Mouse (Mus musculus): ENCODE results near the gene Hist1h2bk. TPM values are rescaled to one million over a fixed set of nuclear protein-coding genes. Genes with fewer than 3 reads are reported as not detected.
"Not testable (repeated sequence)": the region's sequence is repeated elsewhere in the genome, so short reads cannot be mapped to it uniquely, and the experiment has no call there.

The Hist1h2bk gene
- total RNA-seq, 2 experiments from 2014 or later = 213 to 221 TPM

DNA sequence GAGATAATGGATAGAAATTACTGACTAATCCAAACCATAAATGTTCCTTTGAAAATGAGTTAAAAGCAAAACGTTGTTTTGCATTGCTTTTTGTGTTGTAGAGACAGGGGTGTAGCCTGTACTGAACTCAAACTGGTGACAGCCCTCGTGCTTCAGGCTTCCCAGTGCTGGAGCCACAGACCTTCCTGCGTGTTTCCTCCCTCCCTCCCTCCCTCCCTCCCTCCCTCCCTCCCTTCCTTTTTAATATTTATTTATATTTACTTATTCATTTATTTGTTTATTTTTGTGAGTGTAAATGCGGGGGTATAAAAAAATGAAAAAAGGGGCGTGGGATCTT, 15.8 kb downstream of the Hist1h2bk start:
- intact Hi-C loops (cut with DNase I) = loop anchor here (5.0 kb wide), 2 partner anchors 1646 to 1711 kb away; partner anchors contain the start of genes Hist1h1a, Hist1h1t, Hist1h3a and Hist1h4a
- no peak for DNase-seq

DNA sequence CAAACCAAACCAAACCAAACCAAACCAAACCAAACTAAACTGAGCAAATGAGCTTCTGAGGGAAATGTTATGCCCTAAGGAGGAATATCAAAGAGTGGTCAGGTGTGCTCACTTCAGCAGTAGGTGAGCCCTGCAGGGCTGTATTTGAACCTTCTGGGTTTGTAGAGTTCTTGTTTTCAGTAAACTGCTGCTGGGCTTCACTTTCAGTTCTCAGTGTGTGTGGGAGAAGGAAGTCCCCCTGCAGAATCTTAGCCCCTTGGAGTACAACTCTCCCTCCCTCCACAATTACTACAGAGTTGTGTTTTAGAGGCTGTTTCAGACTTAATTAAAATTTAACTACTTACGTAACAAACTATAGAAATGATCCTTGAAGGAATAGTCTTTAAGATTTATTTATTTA, 18.1 kb downstream of the Hist1h2bk start:
- no peak for DNase-seq
- intact Hi-C loops (cut with DNase I) = loop anchor here (5.0 kb wide), 2 partner anchors 1644 to 1709 kb away; partner anchors contain the start of genes Hist1h1a, Hist1h1t, Hist1h3a and Hist1h4a

DNA sequence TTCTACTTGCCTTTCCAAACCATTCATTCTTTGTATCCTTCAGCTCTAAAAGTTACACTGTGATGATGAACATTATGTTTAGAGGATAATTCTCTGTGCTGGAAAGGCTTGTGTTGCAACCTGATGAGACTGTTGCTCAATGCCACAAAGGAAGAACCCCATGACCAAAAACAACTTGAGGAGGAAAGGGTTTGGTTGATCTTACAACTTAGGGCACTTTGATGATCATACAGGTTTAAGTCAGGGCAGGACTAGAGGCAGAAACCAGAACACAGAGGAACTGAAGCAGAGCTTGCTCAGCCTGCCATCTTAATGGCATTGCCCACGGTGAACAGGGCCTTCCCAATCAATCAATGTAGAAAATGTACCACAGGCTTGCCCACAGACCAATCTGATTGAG, 25.8 kb downstream of the Hist1h2bk start:
- DNase-seq = no peak
- intact Hi-C loops (cut with DNase I) = no loop called here

DNA sequence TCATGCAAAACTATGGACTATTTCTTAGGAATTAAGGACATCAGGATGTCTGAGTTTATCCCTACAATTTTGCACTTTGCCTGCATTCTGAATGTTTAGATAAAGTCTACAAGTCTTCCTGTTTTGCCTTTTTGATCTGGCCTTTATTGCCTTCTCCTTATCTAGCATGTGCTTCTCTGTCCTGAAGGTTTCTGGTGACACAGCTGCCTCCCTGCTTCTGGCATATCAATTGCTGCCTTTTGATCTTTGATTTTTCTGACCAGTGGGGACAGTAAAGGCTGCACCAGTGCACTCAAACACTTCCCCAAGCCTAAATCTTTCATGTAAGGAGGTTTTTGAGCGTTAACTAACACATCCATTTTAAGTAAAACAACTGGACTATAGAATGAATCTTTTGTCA, 27.8 kb downstream of the Hist1h2bk start:
- intact Hi-C loops (cut with DNase I) = no loop called here
- DNase-seq = no peak

DNA sequence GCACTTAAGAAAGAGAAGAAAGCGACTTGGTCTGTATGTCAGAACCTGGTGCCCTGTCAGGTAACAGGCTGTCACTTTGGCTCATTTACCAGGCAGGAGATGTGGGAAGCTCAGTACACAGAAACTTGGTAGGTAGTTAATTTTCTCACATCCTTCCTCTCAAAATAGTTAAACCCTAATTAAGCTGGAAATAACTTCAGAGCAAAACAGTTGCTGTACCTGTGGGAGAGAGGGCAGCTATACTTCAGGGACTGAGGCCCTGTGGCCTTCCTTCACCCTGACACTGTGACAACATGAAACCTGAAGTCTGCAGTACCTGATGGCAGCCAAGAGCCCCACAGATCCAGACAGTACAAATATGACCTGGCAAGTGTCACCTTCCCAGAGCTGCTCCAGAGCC, 48.5 kb downstream of the Hist1h2bk start, which contains the start of gene Vmn1r188:
Vmn1r188 (plus strand) TSS at position 301 of the 400 bp plus-strand sequence.
- intact Hi-C loops (cut with DNase I); DNase-seq: not testable (repeated sequence)

Small RNA genes lying within 50 kb of the gene (microRNA-seq; reads per million reads assigned to microRNA genes)
- gene Gm26300 (0 reads per million in 2 experiments), gene Gm44390 (0 to 0.35 reads per million in 2 experiments), gene Gm44486 (0 reads per million in 2 experiments)

Other genes starting within 250 kb of the Hist1h2bk start
- gene Hist1h2an, start 248.7 kb upstream of the Hist1h2bk start, total RNA-seq (2021) = 10 to 100 TPM; 37.7 to 43.5 TPM
- 10 to 100 TPM; 80.8 to 84.7 TPM for gene Hist1h2bp, start 248.4 kb upstream of the Hist1h2bk start, total RNA-seq (2021)
- 100 to 1,000 TPM; 177 to 197 TPM for gene Hist1h2bq, start 225.7 kb upstream of the Hist1h2bk start, total RNA-seq (2021)
- not detected for gene Hist1h2ao, start 225.4 kb upstream of the Hist1h2bk start, total RNA-seq (2021)
- 100 to 1,000 TPM; 322 to 356 TPM for gene Hist1h4m, start 224.1 kb upstream of the Hist1h2bk start, total RNA-seq (2021)
- 10 to 100 TPM; 39.5 to 61.3 TPM for gene Hist1h4n, start 203.7 kb upstream of the Hist1h2bk start, total RNA-seq (2021)
- 100 to 1,000 TPM; 265 to 322 TPM for gene Hist1h2ap, start 202.4 kb upstream of the Hist1h2bk start, total RNA-seq (2021)
- gene Hist1h2br, start 202.1 kb upstream of the Hist1h2bk start, total RNA-seq (2021) = 100 to 1,000 TPM; 181 to 198 TPM
- 1 to 10 TPM; 1.4 to 1.9 TPM for gene Zfp184, start 90.8 kb upstream of the Hist1h2bk start, total RNA-seq (2021)
- not detected for gene Pom121l2, start 54.7 kb upstream of the Hist1h2bk start, total RNA-seq (2021)
- gene Prss16, start 26.1 kb upstream of the Hist1h2bk start, total RNA-seq (2021) = not detected
- gene Hist1h2ah, start 302 bp upstream of the Hist1h2bk start, total RNA-seq (2021) = 100 to 1,000 TPM; 181 to 187 TPM
- 10 to 100 TPM; 70.8 to 71.4 TPM for gene Hist1h4i, start 5.5 kb downstream of the Hist1h2bk start, total RNA-seq (2021)
- 100 to 1,000 TPM; 142 to 176 TPM for gene Hist1h2ag, start 7.1 kb downstream of the Hist1h2bk start, total RNA-seq (2021)
- gene Hist1h2bj, start 7.3 kb downstream of the Hist1h2bk start, total RNA-seq (2021) = 100 to 1,000 TPM; 116 to 123 TPM
- not detected for gene Vmn1r188, start 48.6 kb downstream of the Hist1h2bk start, total RNA-seq (2021)
- gene Vmn1r189, start 70.0 kb downstream of the Hist1h2bk start, total RNA-seq (2021) = not detected
- gene Vmn1r191, start 148.1 kb downstream of the Hist1h2bk start, total RNA-seq (2021) = not detected
- not detected for gene Vmn1r192, start 155.3 kb downstream of the Hist1h2bk start, total RNA-seq (2021)
- gene Vmn1r193, start 187.3 kb downstream of the Hist1h2bk start, total RNA-seq (2021) = not detected
- not detected for gene Vmn1r194, start 208.3 kb downstream of the Hist1h2bk start, total RNA-seq (2021)
- not detected for gene Vmn1r195, start 234.7 kb downstream of the Hist1h2bk start, total RNA-seq (2021)